Mouse (Mus musculus) limb, embryonic 11.5 days (tissue): Measurements from ENCODE around the gene Ccnd1. TPM values are rescaled to one million over a fixed set of nuclear protein-coding genes. Genes with fewer than 3 reads are reported as not detected.

Experiments
- ATAC-seq: fragments of 200-750 bp; cut with Nextera tagmentation; 2 replicates; pipeline ENCODE4 v1.8.0; 2017; ENCODE audit warnings: low read depth; ENCODE audit not compliant: insufficient number of reproducible peaks, low FRiP score, low TSS enrichment
- DNase-seq: peaks from one replicate; pipeline ENCODE4 v3.0.0-alpha.2; 2015; ENCODE audit warnings: low spot score
- H3K27ac ChIP-seq: fragments of 300-500 bp; sonication (generic); replicated peaks from 2 replicates; pipeline ENCODE4 v1.5.1; 2014; ENCODE audit warnings: low read depth, mild to moderate bottlenecking, low read length
- H3K27me3 ChIP-seq: fragments of 300-500 bp; sonication (generic); 2 replicates; pipeline ENCODE4 v1.6.1; 2014; ENCODE audit warnings: mild to moderate bottlenecking, low read length, mixed read lengths; ENCODE audit not compliant: control insufficient read depth, insufficient read depth
- H3K36me3 ChIP-seq: fragments of 300-500 bp; sonication (generic); 2 replicates; pipeline ENCODE4 v1.6.1; 2014; ENCODE audit warnings: mild to moderate bottlenecking, low read length, moderate library complexity, mixed read lengths; ENCODE audit not compliant: control insufficient read depth, insufficient read depth
- H3K4me1 ChIP-seq: fragments of 300-500 bp; sonication (generic); 2 replicates; pipeline ENCODE4 v1.6.1; 2014; ENCODE audit warnings: low read length, mixed read lengths; ENCODE audit not compliant: control insufficient read depth, insufficient read depth
- H3K4me2 ChIP-seq: fragments of 300-500 bp; sonication (generic); 2 replicates; pipeline ENCODE4 v1.6.1; 2014; ENCODE audit warnings: low read depth, mild to moderate bottlenecking, moderate library complexity; ENCODE audit not compliant: severe bottlenecking
- H3K4me3 ChIP-seq: fragments of 300-500 bp; sonication (generic); 2 replicates; pipeline ENCODE4 v1.5.1; 2014; ENCODE audit warnings: low read depth, low read length
- H3K9ac ChIP-seq: fragments of 300-500 bp; sonication (generic); 2 replicates; pipeline ENCODE4 v1.6.1; 2014; ENCODE audit warnings: mild to moderate bottlenecking, low read length
- H3K9me3 ChIP-seq: fragments of 300-500 bp; sonication (generic); 2 replicates; pipeline ENCODE4 v1.6.1; 2016; ENCODE audit warnings: low read length; ENCODE audit not compliant: control insufficient read depth
- WGBS: fragments of 180-500 bp; shearing (Covaris S2); extraction: QIAGEN DNeasy Blood & Tissue Kit; methylation state at CpG from one replicate; pipeline ENCODE4 v1.1.7; 2014; 5-methylcytosine and 5-hydroxymethylcytosine counted together
- polyA plus RNA-seq: library from polyadenylated mRNA; unstranded; fragments of >200 nt; fragmentation: Nextera tagmentation; extraction: Ambion mirVana; gene quantifications from 2 replicates; pipeline ENCODE4 v1.2.1, GENCODE M21; 2014

Ccnd1 gene
- polyA plus RNA-seq, 1 experiment from 2014 or later = 200 TPM

DNA sequence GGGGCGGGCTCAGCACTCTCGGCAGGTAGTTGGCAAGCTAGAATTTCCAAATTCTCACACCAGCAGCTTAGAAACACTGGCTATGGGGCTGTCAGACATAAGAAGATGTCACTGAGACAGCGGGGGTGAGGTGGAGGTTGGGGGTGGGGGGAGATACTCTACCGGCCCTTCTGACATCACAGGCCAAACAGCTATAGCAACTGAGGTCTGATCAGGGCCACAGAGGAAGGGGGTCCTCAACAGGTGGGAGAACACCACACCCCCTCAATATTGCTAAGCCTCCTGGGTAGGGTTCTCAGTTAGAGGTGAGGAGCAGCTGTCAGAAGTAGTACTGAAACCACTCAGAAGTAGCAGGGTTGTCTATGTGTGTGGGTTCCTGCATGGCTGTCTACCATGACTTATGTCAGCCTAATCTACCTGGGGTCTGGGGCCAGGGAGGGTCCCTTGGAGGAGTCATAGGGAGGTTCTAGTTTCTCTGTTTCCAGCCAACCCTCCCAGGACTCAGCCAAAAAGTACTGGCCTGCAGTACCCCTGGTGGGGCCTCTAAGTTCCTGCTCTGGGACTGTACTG is 3.3 kb downstream of the Ccnd1 start:
- 85% methylated on average over 4 of the region's 4 CpGs for WGBS
- peaks cover 18% of the 10 kb centered on the region for H3K36me3 ChIP-seq
- DNase-seq (no peak), ATAC-seq (no peak)
- H3K4me2 ChIP-seq = no peak overlapping the region
- peaks cover 11% of the 10 kb centered on the region; the same call in 1 of the 2 replicates for H3K4me1 ChIP-seq
- peak overlapping the region; percentile 22; the same call in 1 of the 2 replicates for H3K9ac ChIP-seq
- H3K9me3 ChIP-seq = no peaks in the 10 kb centered on the region
- no peaks in the 10 kb centered on the region for H3K27me3 ChIP-seq
- H3K4me3 ChIP-seq = no peak overlapping the region
- H3K27ac ChIP-seq = no peak overlapping the region

DNA sequence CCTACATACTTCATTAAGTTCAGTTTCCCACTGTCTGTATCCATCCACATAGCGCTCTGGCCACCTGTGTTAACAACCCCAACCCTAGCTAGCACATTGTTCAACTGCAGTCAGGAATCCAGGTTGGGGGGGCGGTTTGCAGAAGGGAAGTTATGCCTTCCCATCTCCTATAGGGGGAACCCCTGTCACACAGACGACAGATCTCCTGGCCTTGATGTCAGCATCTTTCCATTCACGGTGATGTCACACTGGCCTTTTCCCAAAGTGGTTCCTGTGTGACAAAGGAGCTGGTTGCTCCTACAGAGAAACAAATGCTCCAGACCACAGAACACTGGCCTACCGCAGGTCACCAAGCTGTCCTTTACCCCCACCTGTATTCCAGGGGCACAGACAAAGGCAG is 4.2 kb downstream of the Ccnd1 start:
- DNase-seq = peak; percentile 40

DNA sequence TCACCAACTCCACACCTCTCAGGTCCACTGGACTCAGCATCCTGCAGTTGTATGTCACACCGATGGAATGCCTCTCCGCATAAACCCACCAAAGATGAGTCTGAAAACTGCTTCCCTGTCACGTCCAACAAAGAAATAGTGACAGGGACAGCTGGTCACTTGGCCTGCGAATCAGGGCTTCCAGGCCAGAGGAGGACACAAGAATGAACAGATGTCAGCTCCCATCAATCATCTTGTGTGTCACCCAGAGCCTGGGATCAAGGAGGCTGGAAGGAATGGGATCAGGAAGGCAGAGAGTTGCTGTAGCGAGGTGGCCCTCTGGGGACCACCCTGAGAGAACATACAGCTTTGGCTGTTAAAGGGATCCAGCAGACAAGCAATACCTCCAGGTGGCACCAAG is 4.8 kb downstream of the Ccnd1 start:
- no peaks in the 10 kb centered on the region for H3K9me3 ChIP-seq
- no peak overlapping the region for H3K4me3 ChIP-seq
- DNase-seq (no peak), ATAC-seq (no peak)
- H3K27ac ChIP-seq = no peak overlapping the region
- H3K36me3 ChIP-seq = peaks cover 18% of the 10 kb centered on the region
- no peaks in the 10 kb centered on the region for H3K27me3 ChIP-seq
- 75% methylated on average over 5 of the region's 5 CpGs for WGBS
- H3K4me1 ChIP-seq = peaks cover 9% of the 10 kb centered on the region; the same call in 1 of the 2 replicates
- no peak overlapping the region for H3K9ac ChIP-seq
- H3K4me2 ChIP-seq = no peak overlapping the region

More for the DNA sequence above, 4.2 kb downstream of the Ccnd1 start:
- no peak overlapping the region for H3K4me2 ChIP-seq
- H3K9ac ChIP-seq = no peak overlapping the region
- no peaks in the 10 kb centered on the region for H3K9me3 ChIP-seq
- no peak for ATAC-seq
- H3K27ac ChIP-seq = no peak overlapping the region
- peaks cover 9% of the 10 kb centered on the region; the same call in 1 of the 2 replicates for H3K4me1 ChIP-seq
- H3K4me3 ChIP-seq = no peak overlapping the region
- H3K27me3 ChIP-seq = no peaks in the 10 kb centered on the region
- H3K36me3 ChIP-seq = peaks cover 18% of the 10 kb centered on the region
- WGBS = 72% methylated on average over 5 of the region's 5 CpGs

DNA sequence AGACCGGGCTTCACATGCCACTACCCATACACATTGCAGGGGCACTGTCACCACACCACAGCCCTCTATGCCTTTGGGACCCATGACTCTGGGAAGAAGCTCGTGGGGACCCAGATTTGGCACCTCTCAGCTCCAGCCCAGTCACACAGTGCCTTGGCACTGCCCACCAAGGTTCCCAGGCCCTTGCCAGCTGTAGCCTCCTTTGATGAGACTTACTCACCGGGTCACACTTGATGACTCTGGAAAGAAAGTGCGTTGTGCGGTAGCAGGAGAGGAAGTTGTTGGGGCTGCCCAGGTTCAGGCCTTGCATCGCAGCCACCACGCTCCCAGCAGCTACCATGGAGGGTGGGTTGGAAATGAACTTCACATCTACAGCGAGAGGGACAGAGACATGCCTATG is 5.9 kb downstream of the Ccnd1 start:
- ATAC-seq = no peak
- peaks cover 18% of the 10 kb centered on the region for H3K36me3 ChIP-seq
- H3K4me2 ChIP-seq = no peak overlapping the region
- peaks cover 9% of the 10 kb centered on the region; the same call in 1 of the 2 replicates for H3K4me1 ChIP-seq
- H3K27me3 ChIP-seq = no peaks in the 10 kb centered on the region
- no peak overlapping the region for H3K4me3 ChIP-seq
- H3K9ac ChIP-seq = no peak overlapping the region
- no peaks in the 10 kb centered on the region for H3K9me3 ChIP-seq
- WGBS = 91% methylated on average over 8 of the region's 8 CpGs
- DNase-seq = no peak
- H3K27ac ChIP-seq = no peak overlapping the region

DNA sequence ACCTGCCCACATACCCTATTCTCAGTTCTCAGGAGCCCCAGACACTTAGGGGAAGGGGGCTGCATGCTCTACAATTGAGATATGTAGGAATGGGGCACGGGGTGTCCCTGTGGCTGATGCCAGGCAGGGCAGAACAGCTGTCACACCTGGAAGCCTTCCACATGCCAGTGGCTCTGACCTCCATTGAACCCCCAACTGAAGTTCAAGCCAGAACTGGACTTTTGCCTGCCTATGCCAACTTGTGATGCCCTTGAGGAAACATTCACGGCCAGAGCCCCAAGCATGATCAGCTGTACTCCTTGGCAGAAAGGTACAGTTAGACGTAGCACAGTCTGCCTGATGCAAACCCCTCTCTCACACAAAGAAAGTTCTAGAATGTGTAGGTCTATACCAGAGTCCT is 6.4 kb downstream of the Ccnd1 start:
- H3K4me2 ChIP-seq = no peak overlapping the region
- 90% methylated on average over 3 of the region's 3 CpGs for WGBS
- H3K27ac ChIP-seq = no peak overlapping the region
- DNase-seq = no peak
- H3K9ac ChIP-seq = no peak overlapping the region
- peaks cover 9% of the 10 kb centered on the region; the same call in 1 of the 2 replicates for H3K4me1 ChIP-seq
- ATAC-seq = no peak
- H3K9me3 ChIP-seq = no peaks in the 10 kb centered on the region
- H3K36me3 ChIP-seq = peaks cover 18% of the 10 kb centered on the region
- no peaks in the 10 kb centered on the region for H3K27me3 ChIP-seq
- no peak overlapping the region for H3K4me3 ChIP-seq

DNA sequence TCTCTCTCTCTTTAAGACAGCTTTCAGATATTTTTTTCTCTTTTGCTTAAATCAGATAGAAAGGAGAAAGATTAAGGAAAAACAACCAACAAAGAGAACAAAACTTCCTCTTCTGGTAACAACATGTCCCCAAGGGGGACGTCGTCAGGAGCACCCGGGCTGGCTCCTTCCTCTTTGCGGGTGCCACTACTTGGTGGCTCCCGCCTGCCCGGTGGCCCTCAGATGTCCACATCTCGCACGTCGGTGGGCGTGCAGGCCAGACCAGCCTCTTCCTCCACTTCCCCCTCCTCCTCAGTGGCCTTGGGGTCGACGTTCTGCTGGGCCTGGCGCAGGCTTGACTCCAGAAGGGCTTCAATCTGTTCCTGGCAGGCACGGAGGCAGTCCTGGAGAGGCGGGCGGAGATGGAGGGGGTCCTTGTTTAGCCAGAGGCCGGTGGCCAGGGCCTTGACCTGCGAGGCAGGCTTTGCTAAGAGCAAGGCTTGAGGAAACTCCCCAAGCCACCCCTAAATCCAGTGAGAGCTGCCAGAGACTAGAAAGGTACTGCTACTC is 7.3 kb downstream of the Ccnd1 start:
- Histone ChIP-seq H3K4me1 (peaks cover 9% of the 10 kb centered on the region; the same call in 1 of the 2 replicates), H3K36me3 (peaks cover 18% of the 10 kb centered on the region), H3K9me3 (no peaks in the 10 kb centered on the region), H3K27ac (peak overlapping the region; percentile 14; the same call in 1 of the 2 replicates), H3K4me3 (no peak overlapping the region), H3K4me2 (no peak overlapping the region), H3K27me3 (no peaks in the 10 kb centered on the region), H3K9ac (peak overlapping the region; percentile 12; the same call in 1 of the 2 replicates)
- 81% methylated on average over 18 of the region's 18 CpGs for WGBS
- ATAC-seq (no peak), DNase-seq (no peak)

DNA sequence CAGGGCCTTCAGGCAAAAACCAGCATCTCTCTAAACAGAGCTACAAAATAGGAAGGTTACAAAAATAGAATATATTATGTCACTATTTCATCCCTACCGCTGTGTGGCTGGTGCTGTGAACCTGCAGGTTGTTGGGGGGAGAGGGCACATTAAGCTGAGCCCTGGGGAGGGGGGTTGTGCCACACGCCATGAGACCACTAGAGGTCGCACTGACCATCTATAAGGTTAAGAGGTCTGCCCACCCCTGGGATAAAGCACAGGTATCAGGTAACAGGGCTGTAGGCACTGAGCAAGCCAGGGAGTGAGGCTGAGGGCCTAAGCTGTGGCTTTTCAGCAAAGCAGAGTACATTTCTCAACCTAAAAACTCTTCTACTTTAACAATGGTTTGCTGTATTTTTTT is 7.9 kb downstream of the Ccnd1 start:
- peak; percentile 82 for DNase-seq
- no peak for ATAC-seq
- H3K27me3 ChIP-seq = no peaks in the 10 kb centered on the region
- H3K4me2 ChIP-seq = no peak overlapping the region
- H3K4me3 ChIP-seq = no peak overlapping the region
- H3K4me1 ChIP-seq = peaks cover 5% of the 10 kb centered on the region; the same call in 1 of the 2 replicates
- no peaks in the 10 kb centered on the region for H3K9me3 ChIP-seq
- H3K27ac ChIP-seq = no peak overlapping the region
- WGBS = 25% methylated on average over 3 of the region's 3 CpGs
- H3K9ac ChIP-seq = no peak overlapping the region
- peaks cover 17% of the 10 kb centered on the region for H3K36me3 ChIP-seq

DNA sequence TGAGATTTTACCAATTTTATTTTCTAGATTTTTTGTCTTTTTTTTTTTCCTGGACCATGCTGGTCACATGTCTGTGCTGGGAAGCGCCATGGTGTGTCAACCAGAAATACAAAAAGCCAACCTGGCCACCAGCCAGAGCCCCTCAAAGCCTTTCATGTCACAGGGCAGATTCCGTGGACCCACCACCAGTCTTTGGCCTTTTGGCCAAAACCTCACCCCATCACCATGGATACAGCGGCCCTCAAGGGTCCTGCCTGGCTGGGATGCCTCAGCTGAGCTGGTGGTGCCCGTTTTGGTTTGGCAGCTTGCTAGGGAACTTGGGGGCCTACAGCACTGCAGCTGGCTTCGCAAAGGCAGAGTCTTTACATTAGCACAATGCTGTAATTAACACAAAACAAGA is 9.8 kb downstream of the Ccnd1 start:
- WGBS = 72% methylated on average over 5 of the region's 5 CpGs
- H3K4me2 ChIP-seq = no peak overlapping the region
- H3K36me3 ChIP-seq = peaks cover 6% of the 10 kb centered on the region

More for the DNA sequence above, 9.8 kb downstream of the Ccnd1 start:
- no peak overlapping the region for H3K4me3 ChIP-seq
- DNase-seq (no peak), ATAC-seq (no peak; the same call in 1 of the 2 replicates)
- no peak overlapping the region for H3K9ac ChIP-seq
- no peaks in the 10 kb centered on the region for H3K9me3 ChIP-seq
- H3K27me3 ChIP-seq = no peaks in the 10 kb centered on the region
- H3K4me1 ChIP-seq = peaks cover 5% of the 10 kb centered on the region; the same call in 1 of the 2 replicates
- H3K27ac ChIP-seq = no peak overlapping the region
